Mouse (Mus musculus): Measurements from ENCODE around the gene Pp2d1. TPM values are rescaled to one million over a fixed set of nuclear protein-coding genes. Genes with fewer than 3 reads are reported as not detected.
A peak's percentile ranks its signal among the peaks of the same experiment; 100 is the strongest.

Gene Pp2d1
- polyA plus RNA-seq, 1 experiment, result 0.35 TPM

GRCm38 (mm10) chr17:53488291-53489006 is 50.8 kb downstream of the Pp2d1 start:
- no peak overlapping the region for H3K4me3 ChIP-seq (ENCODE audit: insufficient read depth, low read length)
- no peak overlapping the region for H3K27ac ChIP-seq (ENCODE audit: insufficient read depth, low read length)
- TF ChIP-seq POLR2A (IDR thresholded peaks at IDR 0.05; ENCODE audit: low read depth, low read length) (no peak), CTCF (IDR thresholded peaks at IDR 0.05; ENCODE audit: borderline replicate concordance, insufficient read depth, low read length) (no peak)
- no peaks in the 10 kb centered on the region for H3K4me1 ChIP-seq (ENCODE audit: control insufficient read depth, insufficient read depth, low read length)

- TF ChIP-seq POLR2A (IDR thresholded peaks at IDR 0.05; ENCODE audit: low read depth, low read length), result no peak
- H3K27ac ChIP-seq (ENCODE audit: insufficient read depth, low read length), result no peak overlapping the region
- H3K4me1 ChIP-seq (ENCODE audit: control insufficient read depth, insufficient read depth, low read length), result peaks cover 4% of the 10 kb centered on the region
- peak overlapping the region; percentile 97 for H3K4me3 ChIP-seq (ENCODE audit: insufficient read depth, low read length)
These were observed 58.8 kb downstream of the Pp2d1 start for GRCm38 (mm10) chr17:53480433-53480832.

GRCm38 (mm10) chr17:53479604-53480041 is 59.6 kb downstream of the Pp2d1 start:
- Histone ChIP-seq H3K27ac (ENCODE audit: insufficient read depth, low read length) (peak overlapping the region; percentile 96), H3K4me3 (ENCODE audit: insufficient read depth, low read length) (peak overlapping the region; percentile 97), H3K4me1 (ENCODE audit: control insufficient read depth, insufficient read depth, low read length) (peaks cover 4% of the 10 kb centered on the region)
- TF ChIP-seq POLR2A (IDR thresholded peaks at IDR 0.05; ENCODE audit: low read depth, low read length) (no peak), CTCF (IDR thresholded peaks at IDR 0.05; ENCODE audit: borderline replicate concordance, insufficient read depth, low read length) (no peak)

GRCm38 (mm10) chr17:53478858-53479603 is 60.2 kb downstream of the Pp2d1 start, which contains the start of gene Rab5a:
Gene Rab5a, plus strand, starts transcription at chr17:53479234.
- peak within 1 kb of the TSS; percentile 97 for H3K27ac ChIP-seq (ENCODE audit: insufficient read depth, low read length)
- H3K4me3 ChIP-seq (ENCODE audit: insufficient read depth, low read length), result peak within 1 kb of the TSS; percentile 97
- TF ChIP-seq POLR2A (IDR thresholded peaks at IDR 0.05; ENCODE audit: low read depth, low read length) (peak; percentile 93), CTCF (IDR thresholded peaks at IDR 0.05; ENCODE audit: borderline replicate concordance, insufficient read depth, low read length) (no peak)
- H3K4me1 ChIP-seq (ENCODE audit: control insufficient read depth, insufficient read depth, low read length), result peaks cover 4% of the 10 kb centered on the region

GRCm38 (mm10) chr17:53478066-53478857 is 61.0 kb downstream of the Pp2d1 start:
- Histone ChIP-seq H3K4me3 (ENCODE audit: insufficient read depth, low read length) (peak overlapping the region; percentile 60), H3K27ac (ENCODE audit: insufficient read depth, low read length) (peak overlapping the region; percentile 97), H3K4me1 (ENCODE audit: control insufficient read depth, insufficient read depth, low read length) (peaks cover 4% of the 10 kb centered on the region)
- TF ChIP-seq CTCF (IDR thresholded peaks at IDR 0.05; ENCODE audit: borderline replicate concordance, insufficient read depth, low read length) (no peak), POLR2A (IDR thresholded peaks at IDR 0.05; ENCODE audit: low read depth, low read length) (peak; percentile 31; the same call in 1 of the 2 replicates)

GRCm38 (mm10) chr17:53468697-53469096 is 70.6 kb downstream of the Pp2d1 start:
- no peak overlapping the region for H3K27ac ChIP-seq (ENCODE audit: insufficient read depth, low read length)
- H3K4me3 ChIP-seq (ENCODE audit: insufficient read depth, low read length), result no peak overlapping the region
- no peaks in the 10 kb centered on the region for H3K4me1 ChIP-seq (ENCODE audit: control insufficient read depth, insufficient read depth, low read length)
- no peak for TF ChIP-seq POLR2A (IDR thresholded peaks at IDR 0.05; ENCODE audit: low read depth, low read length)
- no peak for TF ChIP-seq CTCF (IDR thresholded peaks at IDR 0.05; ENCODE audit: borderline replicate concordance, insufficient read depth, low read length)

GRCm38 (mm10) chr17:53465569-53465968 is 73.7 kb downstream of the Pp2d1 start:
- H3K4me1 ChIP-seq (ENCODE audit: control insufficient read depth, insufficient read depth, low read length), result no peaks in the 10 kb centered on the region
- no peak overlapping the region for H3K27ac ChIP-seq (ENCODE audit: insufficient read depth, low read length)
- no peak overlapping the region for H3K4me3 ChIP-seq (ENCODE audit: insufficient read depth, low read length)
- TF ChIP-seq CTCF (IDR thresholded peaks at IDR 0.05; ENCODE audit: borderline replicate concordance, insufficient read depth, low read length) (peak; percentile 59; the same call in 1 of the 2 replicates), POLR2A (IDR thresholded peaks at IDR 0.05; ENCODE audit: low read depth, low read length) (no peak)

- no peak for TF ChIP-seq POLR2A (IDR thresholded peaks at IDR 0.05; ENCODE audit: low read depth, low read length)
- no peak for TF ChIP-seq CTCF (IDR thresholded peaks at IDR 0.05; ENCODE audit: borderline replicate concordance, insufficient read depth, low read length)
- no peak overlapping the region for H3K27ac ChIP-seq (ENCODE audit: insufficient read depth, low read length)
- no peaks in the 10 kb centered on the region for H3K4me1 ChIP-seq (ENCODE audit: control insufficient read depth, insufficient read depth, low read length)
These were observed 75.8 kb downstream of the Pp2d1 start for GRCm38 (mm10) chr17:53463496-53463840.

GRCm38 (mm10) chr17:53462603-53463495 is 76.4 kb downstream of the Pp2d1 start, which contains the start of gene Efhb:
Gene Efhb, minus strand, starts transcription at chr17:53463321.
- H3K27ac ChIP-seq (ENCODE audit: insufficient read depth, low read length), result no peak within 1 kb of the TSS
- H3K4me1 ChIP-seq (ENCODE audit: control insufficient read depth, insufficient read depth, low read length), result no peaks in the 10 kb centered on the region
- H3K4me3 ChIP-seq (ENCODE audit: insufficient read depth, low read length), result peak within 1 kb of the TSS; percentile 54
- peak; percentile 17; the same call in 1 of the 2 replicates for TF ChIP-seq POLR2A (IDR thresholded peaks at IDR 0.05; ENCODE audit: low read depth, low read length)
- no peak for TF ChIP-seq CTCF (IDR thresholded peaks at IDR 0.05; ENCODE audit: borderline replicate concordance, insufficient read depth, low read length)

More at GRCm38 (mm10) chr17:53463496-53463840, 75.8 kb downstream of the Pp2d1 start:
- peak overlapping the region; percentile 54 for H3K4me3 ChIP-seq (ENCODE audit: insufficient read depth, low read length)

Other genes starting within 250 kb of the Pp2d1 start
- 0.23 and 0.32 TPM in 2 replicates for gene Efhb, start 76.1 kb downstream of the Pp2d1 start, polyA plus RNA-seq (2011; ENCODE audit: insufficient read length, low read depth, missing spikeins)
- gene Rab5a, start 60.2 kb downstream of the Pp2d1 start, polyA plus RNA-seq (2011; ENCODE audit: insufficient read length, low read depth, missing spikeins), result 68.7 and 72.6 TPM in 2 replicates
- gene Kat2b, start 27.4 kb upstream of the Pp2d1 start, polyA plus RNA-seq (2011; ENCODE audit: insufficient read length, low read depth, missing spikeins), result 26.8 and 33.2 TPM in 2 replicates
- gene Sgo1, start 149.9 kb upstream of the Pp2d1 start, polyA plus RNA-seq (2011; ENCODE audit: insufficient read length, low read depth, missing spikeins), result 16.6 and 21.5 TPM in 2 replicates